In genomic region chr13:90292124-90292523, GRCm38 (mm10) we compare ENCODE assay signal across 21 mouse cellular contexts.
A peak's percentile ranks its signal among the peaks of the same experiment; 100 is the strongest.
DNase-seq lines count a peak whose midpoint lies in the region; ATAC-seq and TF ChIP-seq lines count a peak whose summit lies in the region.
"Had no signal": no experiment of that assay in that cellular context is flagged by ENCODE, and none has a peak within 500 bp of the region (broad histone marks: within the 10 kb centered on the region; RNA-seq: fewer than 3 reads in every experiment).

No protein-coding gene starts in this region.

- H3K36me3 ChIP-seq in midbrain, embryonic 11.5 days (ENCODE audit: control insufficient read depth, insufficient read depth, low read length): no peaks in the 10 kb centered on the region
- H3K36me3 ChIP-seq in midbrain, embryonic 10.5 days: no peaks in the 10 kb centered on the region
- no peaks in the 10 kb centered on the region for H3K36me3 ChIP-seq in forebrain, embryonic 12.5 days (replicated peaks)
- H3K36me3 ChIP-seq in forebrain, embryonic 16.5 days (ENCODE audit: control insufficient read depth, insufficient read depth): no peaks in the 10 kb centered on the region
- H3K36me3 ChIP-seq: embryonic facial prominence, embryonic 12.5 days; heart, embryonic 10.5 days; hindbrain, embryonic 15.5 days had no signal

- H3K9ac ChIP-seq in midbrain, embryonic 11.5 days (ENCODE audit: low read length): no peak overlapping the region
- H3K9ac ChIP-seq in forebrain, embryonic 12.5 days: no peak overlapping the region
- no peak overlapping the region for H3K9ac ChIP-seq in forebrain, embryonic 16.5 days (replicated peaks; ENCODE audit: low read depth, low read length)
- H3K9ac ChIP-seq: embryonic facial prominence, embryonic 12.5 days; hindbrain, embryonic 15.5 days had no signal

- no peaks in the 10 kb centered on the region; the same call in 1 of the 2 replicates for H3K4me1 ChIP-seq in midbrain, embryonic 11.5 days (ENCODE audit: control insufficient read depth, insufficient read depth, low read length)
- H3K4me1 ChIP-seq in midbrain, embryonic 10.5 days: peaks cover 21% of the 10 kb centered on the region
- peaks cover 24% of the 10 kb centered on the region for H3K4me1 ChIP-seq in forebrain, embryonic 12.5 days
- H3K4me1 ChIP-seq in forebrain, embryonic 16.5 days (replicated peaks; ENCODE audit: control insufficient read depth, insufficient read depth, low read length): peaks cover 12% of the 10 kb centered on the region
- H3K4me1 ChIP-seq: heart, embryonic 10.5 days had no signal

- no peak for TF ChIP-seq CTCF in brain, embryonic 14.5 days (IDR thresholded peaks at IDR 0.05; ENCODE audit: borderline replicate concordance, extremely low read depth, insufficient read depth, insufficient read length)
- TF ChIP-seq CTCF in left cerebral cortex, adult 2 months (IDR thresholded peaks at IDR 0.05): no peak

- H3K4me3 ChIP-seq in midbrain, embryonic 11.5 days (ENCODE audit: low read depth, low read length): no peak overlapping the region
- no peak overlapping the region for H3K4me3 ChIP-seq in midbrain, embryonic 10.5 days
- H3K4me3 ChIP-seq in forebrain, embryonic 12.5 days (replicated peaks): no peak overlapping the region
- H3K4me3 ChIP-seq in forebrain, embryonic 16.5 days (replicated peaks; ENCODE audit: low read length): no peak overlapping the region
- no peak overlapping the region for H3K4me3 ChIP-seq in left cerebral cortex, adult 2 months
- H3K4me3 ChIP-seq: embryonic facial prominence, embryonic 12.5 days; heart, embryonic 10.5 days; hindbrain, embryonic 15.5 days had no signal

- TF ChIP-seq POLR2A in brain, embryonic 14.5 days (IDR thresholded peaks at IDR 0.05; ENCODE audit: borderline replicate concordance, extremely low read depth, insufficient read depth, insufficient read length, poor library complexity, severe bottlenecking): no peak

- no peaks in the 10 kb centered on the region for H3K27me3 ChIP-seq in midbrain, embryonic 11.5 days (ENCODE audit: control insufficient read depth, insufficient read depth, low read length)
- no peaks in the 10 kb centered on the region; the same call in 1 of the 2 replicates for H3K27me3 ChIP-seq in midbrain, embryonic 10.5 days (ENCODE audit: low read depth, poor library complexity, severe bottlenecking)
- H3K27me3 ChIP-seq in forebrain, embryonic 12.5 days: no peaks in the 10 kb centered on the region
- H3K27me3 ChIP-seq in forebrain, embryonic 16.5 days (replicated peaks; ENCODE audit: control insufficient read depth, insufficient read depth, low read length): no peaks in the 10 kb centered on the region
- H3K27me3 ChIP-seq: embryonic facial prominence, embryonic 12.5 days; hindbrain, embryonic 15.5 days had no signal

- 56% methylated on average over 1 of the region's 1 CpGs for WGBS in midbrain, embryonic 11.5 days
- 69% methylated on average over 1 of the region's 1 CpGs for WGBS in midbrain, embryonic 10.5 days
- 23% methylated on average over 1 of the region's 1 CpGs for WGBS in forebrain, embryonic 12.5 days
- WGBS in forebrain, embryonic 16.5 days: 29% methylated on average over 1 of the region's 1 CpGs

- H3K4me2 ChIP-seq in midbrain, embryonic 11.5 days: no peak overlapping the region
- no peak overlapping the region for H3K4me2 ChIP-seq in forebrain, embryonic 12.5 days
- no peak overlapping the region for H3K4me2 ChIP-seq in forebrain, embryonic 16.5 days (ENCODE audit: low read length)
- H3K4me2 ChIP-seq: embryonic facial prominence, embryonic 12.5 days; hindbrain, embryonic 15.5 days had no signal

- no peak overlapping the region for H3K27ac ChIP-seq in midbrain, embryonic 11.5 days (ENCODE audit: low read depth, low read length)
- no peak overlapping the region for H3K27ac ChIP-seq in midbrain, embryonic 10.5 days (replicated peaks)
- no peak overlapping the region for H3K27ac ChIP-seq in forebrain, embryonic 12.5 days
- no peak overlapping the region for H3K27ac ChIP-seq in forebrain, embryonic 16.5 days (ENCODE audit: low read length)
- H3K27ac ChIP-seq in left cerebral cortex, adult 2 months: no peak overlapping the region
- H3K27ac ChIP-seq: embryonic facial prominence, embryonic 12.5 days; heart, embryonic 10.5 days; hindbrain, embryonic 15.5 days had no signal

- DNase-seq in midbrain, embryonic 11.5 days (ENCODE audit: low spot score, missing footprints): no peak
- no peak for DNase-seq in midbrain, embryonic 10.5 days (ENCODE audit: low spot score)
- DNase-seq in brain, embryonic 14.5 days (ENCODE audit: low read depth): peak; percentile 52
- DNase-seq in spleen, adult 12 weeks (ENCODE audit: low spot score): no peak
- no peak for DNase-seq in left cerebral cortex, adult 2 months (ENCODE audit: extremely low spot score in 1 of 2, low spot score in 2 of 2)
- DNase-seq: adrenal gland, adult 2 months; adrenal gland, postnatal 36 days; cerebellum, adult 11-12 months; cerebellum, adult 9-10 months; cerebellum, postnatal 25 days; gastrocnemius, postnatal 10 days; heart, adult 18-20 months; heart, postnatal 10 days; heart, postnatal 4 days had no signal

- peak; percentile 58; the same call in 1 of the 2 replicates for ATAC-seq in midbrain, embryonic 11.5 days (ENCODE audit: low FRiP score)
- peak; percentile 36; the same call in 1 of the 2 replicates for ATAC-seq in forebrain, embryonic 12.5 days (ENCODE audit: low FRiP score)
- ATAC-seq in forebrain, embryonic 16.5 days: peak; percentile 54
- ATAC-seq: inflammation-experienced regulatory T-cells, adult 6 months; intestine, postnatal 0 days had no signal

- intact Hi-C loops in left cerebral cortex, adult 2 months (cut with DNase I): no loop called here

- H3K9me3 ChIP-seq in midbrain, embryonic 11.5 days (ENCODE audit: control insufficient read depth, low read length): no peaks in the 10 kb centered on the region
- H3K9me3 ChIP-seq in midbrain, embryonic 10.5 days (replicated peaks): no peaks in the 10 kb centered on the region
- no peaks in the 10 kb centered on the region for H3K9me3 ChIP-seq in forebrain, embryonic 12.5 days
- H3K9me3 ChIP-seq in forebrain, embryonic 16.5 days (ENCODE audit: control insufficient read depth, low read length): no peaks in the 10 kb centered on the region
- H3K9me3 ChIP-seq: embryonic facial prominence, embryonic 12.5 days; heart, embryonic 10.5 days; hindbrain, embryonic 15.5 days had no signal
